Mouse (Mus musculus) stomach, postnatal 0 days (tissue): ENCODE data around the gene Gm11114. TPM values are rescaled to one million over a fixed set of nuclear protein-coding genes. Genes with fewer than 3 reads are reported as not detected.

Experiments used
- ATAC-seq: fragments of 200-750 bp; cut with Nextera tagmentation; 2 replicates; pipeline ENCODE4 v1.8.0; 2017; ENCODE audit not compliant: low FRiP score, low TSS enrichment
- DNase-seq: peaks from one replicate; pipeline ENCODE4 v3.0.0-alpha.2; 2016; ENCODE audit warnings: low spot score
- H3K27ac ChIP-seq: fragments of 300-500 bp; sonication (generic); replicated peaks from 2 replicates; pipeline ENCODE4 v1.5.1; 2014; ENCODE audit warnings: mild to moderate bottlenecking, control low read depth
- H3K27me3 ChIP-seq: fragments of 300-500 bp; sonication (generic); 2 replicates; pipeline ENCODE4 v1.6.1; 2014; ENCODE audit warnings: low read length; ENCODE audit not compliant: control insufficient read depth, insufficient read depth
- H3K36me3 ChIP-seq: fragments of 300-500 bp; sonication (generic); 2 replicates; pipeline ENCODE4 v1.6.1; 2014; ENCODE audit warnings: low read length, mixed read lengths; ENCODE audit not compliant: control insufficient read depth, insufficient read depth
- H3K4me1 ChIP-seq: fragments of 300-500 bp; sonication (generic); replicated peaks from 2 replicates; pipeline ENCODE4 v1.6.1; 2014; ENCODE audit warnings: antibody characterized with exemption; ENCODE audit not compliant: control insufficient read depth, insufficient read depth
- H3K4me2 ChIP-seq: fragments of 300-500 bp; sonication (generic); replicated peaks from 2 replicates; pipeline ENCODE4 v1.6.1; 2014; ENCODE audit warnings: low read depth, mild to moderate bottlenecking, control low read depth, moderate library complexity
- H3K4me3 ChIP-seq: fragments of 300-500 bp; sonication (generic); 2 replicates; pipeline ENCODE4 v1.5.1; 2014; ENCODE audit warnings: low read depth, low read length, control low read depth
- H3K9ac ChIP-seq: fragments of 300-500 bp; sonication (generic); 2 replicates; pipeline ENCODE4 v1.6.1; 2014; ENCODE audit warnings: mild to moderate bottlenecking, low read length, control low read depth, mixed read lengths
- H3K9me3 ChIP-seq: fragments of 300-500 bp; sonication (generic); 2 replicates; pipeline ENCODE4 v1.6.1; 2016; ENCODE audit warnings: low read length; ENCODE audit not compliant: control insufficient read depth
- CTCF ChIP-seq: IDR thresholded peaks from 2 replicates; pipeline ENCODE4 v1.5.1; 2016; ENCODE audit warnings: antibody characterized with exemption, low read depth, mild to moderate bottlenecking, moderate library complexity
- EP300 ChIP-seq: optimal IDR thresholded peaks from 2 replicates; pipeline ENCODE3; 2016; ENCODE audit warnings: antibody characterized with exemption
- WGBS: fragments of 180-500 bp; shearing (Covaris S2); extraction: QIAGEN DNeasy Blood & Tissue Kit; methylation state at CpG from one replicate; pipeline ENCODE4 v1.1.7; 2014; 5-methylcytosine and 5-hydroxymethylcytosine counted together
- polyA plus RNA-seq: library from polyadenylated mRNA; unstranded; fragments of >200 nt; fragmentation: Nextera tagmentation; extraction: Ambion mirVana; gene quantifications from 2 replicates; pipeline ENCODE4 v1.2.1, GENCODE M21; 2015

Gm11114 gene
- not detected in 2 replicates for polyA plus RNA-seq

DNA sequence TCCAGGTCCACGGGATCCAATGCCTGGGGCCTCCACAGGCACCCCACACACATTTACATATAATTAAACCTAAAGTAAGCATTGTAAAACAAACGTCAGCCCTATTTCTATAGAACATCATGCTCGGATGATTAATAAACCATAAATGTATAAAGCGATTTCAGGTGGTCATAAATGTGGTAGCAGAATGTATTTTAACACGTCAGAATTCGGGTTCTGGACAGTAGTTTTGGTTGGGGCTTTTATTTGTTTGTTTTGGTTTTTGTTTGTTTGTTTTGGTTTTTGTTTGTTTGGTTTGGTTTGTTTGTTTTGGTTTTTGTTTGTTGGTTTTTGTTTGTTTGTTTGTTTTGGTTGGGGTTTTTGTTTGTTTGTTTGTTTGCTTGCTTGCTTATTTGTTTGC is at the start of gene Gm11114:
Gene Gm11114 (plus strand): TSS at position 301 of the 400 bp plus-strand sequence.
- ATAC-seq (no peak), DNase-seq (no peak)
- no peaks in the 10 kb centered on the region for H3K9me3 ChIP-seq
- no peak within 1 kb of the TSS for H3K4me3 ChIP-seq
- H3K4me1 ChIP-seq = no peaks in the 10 kb centered on the region
- 81% methylated on average over 6 of the region's 6 CpGs for WGBS
- TF ChIP-seq CTCF (no peak), EP300 (no peak)
- no peak within 1 kb of the TSS for H3K27ac ChIP-seq
- H3K9ac ChIP-seq = no peak within 1 kb of the TSS
- no peaks in the 10 kb centered on the region for H3K36me3 ChIP-seq
- no peak within 1 kb of the TSS for H3K4me2 ChIP-seq
- H3K27me3 ChIP-seq = no peaks in the 10 kb centered on the region

DNA sequence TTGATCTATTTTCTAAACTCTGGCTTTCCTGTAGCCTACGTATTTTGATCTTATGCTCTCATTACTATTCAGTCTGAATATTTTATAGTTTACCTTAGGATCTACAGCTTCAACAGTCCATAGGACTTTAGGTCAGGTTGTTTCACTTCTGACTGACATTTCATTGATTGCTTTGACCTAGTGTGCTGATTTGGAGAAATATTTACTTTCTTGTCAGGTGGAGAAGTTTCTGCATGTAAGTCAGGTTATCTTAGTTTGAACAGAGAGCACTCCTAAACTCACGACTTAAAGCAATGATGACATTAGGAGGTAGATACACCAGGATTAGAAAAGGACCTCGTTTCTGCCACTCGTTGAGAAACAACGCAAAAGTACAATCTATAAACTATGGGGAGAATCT is 45.7 kb upstream of the Gm11114 start:
- H3K27ac ChIP-seq = no peak overlapping the region
- 38% methylated on average over 5 of the region's 5 CpGs for WGBS
- H3K36me3 ChIP-seq = no peaks in the 10 kb centered on the region
- TF ChIP-seq CTCF (no peak), EP300 (no peak)
- H3K4me1 ChIP-seq = no peaks in the 10 kb centered on the region
- H3K27me3 ChIP-seq = no peaks in the 10 kb centered on the region
- H3K4me2 ChIP-seq = no peak overlapping the region
- ATAC-seq = no peak
- H3K4me3 ChIP-seq = no peak overlapping the region
- no peak for DNase-seq
- H3K9me3 ChIP-seq = no peaks in the 10 kb centered on the region
- H3K9ac ChIP-seq = no peak overlapping the region

DNA sequence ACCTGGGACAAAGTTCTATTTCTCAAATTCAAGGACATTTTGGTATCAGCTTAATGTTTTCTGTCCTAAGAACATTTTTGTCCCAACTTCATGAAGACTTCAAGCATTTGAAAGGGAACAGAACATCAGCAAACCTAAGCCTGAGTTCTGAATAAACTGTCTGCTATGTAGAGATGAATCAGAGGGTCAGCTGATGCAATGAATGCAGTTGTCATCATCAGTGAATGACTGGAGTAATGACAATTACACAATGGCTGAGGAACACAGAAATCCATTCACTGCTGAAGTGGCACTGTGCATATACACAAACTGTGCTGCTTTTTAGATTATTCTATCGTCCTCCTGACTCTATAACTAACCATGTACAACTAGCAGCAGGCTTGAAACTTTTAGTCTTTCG is 38.5 kb upstream of the Gm11114 start:
- DNase-seq (no peak), ATAC-seq (no peak)
- no peak overlapping the region for H3K27ac ChIP-seq
- TF ChIP-seq EP300 (no peak), CTCF (no peak)
- no peaks in the 10 kb centered on the region for H3K4me1 ChIP-seq
- H3K27me3 ChIP-seq = no peaks in the 10 kb centered on the region
- no peak overlapping the region for H3K9ac ChIP-seq
- H3K4me2 ChIP-seq = no peak overlapping the region
- WGBS = 78% methylated on average over 2 of the region's 2 CpGs
- no peak overlapping the region for H3K4me3 ChIP-seq
- H3K36me3 ChIP-seq = no peaks in the 10 kb centered on the region
- no peaks in the 10 kb centered on the region for H3K9me3 ChIP-seq

DNA sequence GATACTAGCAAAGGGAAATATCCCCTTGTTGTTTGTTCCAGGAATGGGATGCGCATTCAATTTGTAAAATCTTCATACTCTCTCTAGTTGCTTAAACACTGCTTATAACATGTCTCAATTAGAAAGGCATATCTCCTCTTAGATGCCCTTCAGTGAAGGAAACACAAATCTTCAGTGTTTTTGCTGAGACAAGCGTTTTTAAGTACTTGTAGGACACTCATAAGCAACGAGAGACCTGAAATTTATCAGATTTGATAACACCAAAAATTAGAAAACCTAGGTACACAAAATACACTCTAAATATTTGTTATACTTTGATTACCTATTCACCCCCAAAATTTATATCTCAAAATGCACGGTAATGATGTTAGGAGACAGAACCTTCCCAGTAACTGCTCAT is 9.7 kb upstream of the Gm11114 start:
- Histone ChIP-seq H3K4me3 (no peak overlapping the region), H3K9me3 (no peaks in the 10 kb centered on the region), H3K36me3 (no peaks in the 10 kb centered on the region), H3K4me1 (no peaks in the 10 kb centered on the region), H3K27me3 (no peaks in the 10 kb centered on the region), H3K9ac (no peak overlapping the region), H3K4me2 (no peak overlapping the region), H3K27ac (no peak overlapping the region)
- TF ChIP-seq CTCF (no peak), EP300 (no peak)
- ATAC-seq (no peak), DNase-seq (no peak)
- 71% methylated on average over 4 of the region's 4 CpGs for WGBS

DNA sequence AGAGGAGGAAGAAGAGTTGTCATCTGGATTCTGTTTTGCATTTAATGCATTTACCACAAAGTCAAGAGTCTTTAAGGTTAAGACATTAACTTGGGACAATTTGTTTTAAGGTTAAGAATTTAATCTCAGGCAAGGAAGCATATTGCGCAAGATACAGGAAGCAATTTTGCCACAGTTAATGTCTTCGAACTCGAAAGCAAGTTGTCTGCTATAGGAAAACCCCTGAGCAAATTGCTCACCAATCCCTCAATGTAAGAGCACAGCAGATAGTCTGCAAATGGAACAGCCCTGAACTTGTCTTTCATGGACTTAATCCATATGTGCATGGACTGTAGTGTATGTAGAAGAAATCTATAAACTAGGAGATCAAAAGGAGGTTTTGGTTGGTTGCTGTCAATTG is 9.2 kb upstream of the Gm11114 start:
- no peak for DNase-seq
- Histone ChIP-seq H3K4me1 (no peaks in the 10 kb centered on the region), H3K4me3 (no peak overlapping the region), H3K9me3 (no peaks in the 10 kb centered on the region), H3K27ac (no peak overlapping the region), H3K9ac (no peak overlapping the region), H3K36me3 (no peaks in the 10 kb centered on the region), H3K27me3 (no peaks in the 10 kb centered on the region), H3K4me2 (no peak overlapping the region)
- ATAC-seq = no peak
- 76% methylated on average over 3 of the region's 3 CpGs for WGBS
- TF ChIP-seq EP300 (no peak), CTCF (no peak)

DNA sequence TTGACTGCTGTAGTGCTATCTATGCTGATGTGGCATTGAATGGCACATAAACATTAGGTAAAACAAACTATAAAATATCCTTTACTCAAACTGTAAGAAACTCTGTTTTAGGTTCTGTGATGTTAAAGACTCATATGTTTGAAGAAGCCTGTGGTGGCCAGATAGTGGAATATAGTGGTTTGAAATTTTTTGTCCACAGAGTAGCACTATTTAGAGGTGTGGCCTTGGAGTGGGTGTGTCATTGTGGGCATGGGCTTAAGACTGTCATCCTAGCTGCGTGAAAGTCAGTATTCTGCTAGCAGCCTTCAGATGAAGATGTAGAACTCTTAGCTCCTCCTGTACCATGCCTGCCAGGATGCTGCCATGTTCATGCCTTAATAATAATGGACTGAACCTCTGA is 3.5 kb downstream of the Gm11114 start:
- Histone ChIP-seq H3K27me3 (no peaks in the 10 kb centered on the region), H3K36me3 (no peaks in the 10 kb centered on the region), H3K27ac (no peak overlapping the region), H3K9me3 (no peaks in the 10 kb centered on the region), H3K4me1 (no peaks in the 10 kb centered on the region), H3K9ac (no peak overlapping the region), H3K4me3 (no peak overlapping the region), H3K4me2 (no peak overlapping the region)
- DNase-seq (no peak), ATAC-seq (no peak)
- TF ChIP-seq CTCF (no peak), EP300 (no peak)
- WGBS = 43% methylated on average over 1 of the region's 1 CpGs
